In genomic region chr13:112185116-112185515, GRCm38 (mm10) we compare ENCODE assay signal across 17 mouse cellular contexts.
DNase-seq lines count a peak whose midpoint lies in the region; ATAC-seq and TF ChIP-seq lines count a peak whose summit lies in the region.
"Had no signal": no experiment of that assay in that cellular context is flagged by ENCODE, and none has a peak within 500 bp of the region (broad histone marks: within the 10 kb centered on the region; RNA-seq: fewer than 3 reads in every experiment).

No protein-coding gene starts in this region.

- DNase-seq in kidney, adult 2 months, result peak; percentile 10
- DNase-seq in kidney, adult 8-10 months, result no peak
- peak; percentile 13 for DNase-seq in embryonic facial prominence, embryonic 11.5 days (ENCODE audit: low spot score)
- DNase-seq: adrenal gland, postnatal 36 days; cerebellum, adult 2 months; forebrain, postnatal 0 days; gastrocnemius, postnatal 10 days; heart, postnatal 10 days; liver, postnatal 0 days; lung, postnatal 36 days; right cerebral cortex, postnatal 25 days had no signal

- no peaks in the 10 kb centered on the region for H3K36me3 ChIP-seq in kidney, adult 2 months (ENCODE audit: control insufficient read depth, insufficient read depth, low read length)
- no peaks in the 10 kb centered on the region for H3K36me3 ChIP-seq in midbrain, embryonic 12.5 days
- no peaks in the 10 kb centered on the region for H3K36me3 ChIP-seq in midbrain, embryonic 13.5 days
- H3K36me3 ChIP-seq in embryonic facial prominence, embryonic 11.5 days (replicated peaks; ENCODE audit: control insufficient read depth, insufficient read depth, low read depth, low read length), result no peaks in the 10 kb centered on the region
- no peaks in the 10 kb centered on the region for H3K36me3 ChIP-seq in liver, embryonic 12.5 days
- H3K36me3 ChIP-seq: limb, embryonic 15.5 days had no signal

- H3K9me3 ChIP-seq in midbrain, embryonic 12.5 days, result no peaks in the 10 kb centered on the region
- no peaks in the 10 kb centered on the region for H3K9me3 ChIP-seq in midbrain, embryonic 13.5 days
- no peaks in the 10 kb centered on the region for H3K9me3 ChIP-seq in embryonic facial prominence, embryonic 11.5 days (replicated peaks; ENCODE audit: control insufficient read depth, low read length)
- no peaks in the 10 kb centered on the region for H3K9me3 ChIP-seq in liver, embryonic 12.5 days (replicated peaks)
- H3K9me3 ChIP-seq: limb, embryonic 15.5 days had no signal

- 0 out of 2 replicates have a peak, but pooled peaks have one; percentile 27 for ATAC-seq in midbrain, embryonic 12.5 days (ENCODE audit: low FRiP score, low read depth)
- ATAC-seq in midbrain, embryonic 13.5 days, result no peak
- ATAC-seq in embryonic facial prominence, embryonic 11.5 days (replicated peaks; ENCODE audit: insufficient number of reproducible peaks, low FRiP score, low TSS enrichment, low read depth), result no peak
- ATAC-seq in erythroblast, adult 5-6 weeks (replicated peaks; ENCODE audit: low FRiP score, poor library complexity, severe bottlenecking), result no peak
- no peak for ATAC-seq in liver, embryonic 12.5 days
- ATAC-seq: forebrain, postnatal 0 days; inflammation-experienced regulatory T-cells, adult 6 months; liver, postnatal 0 days had no signal

- H3K27ac ChIP-seq in kidney, adult 2 months (ENCODE audit: insufficient read depth, low read depth, low read length), result no peak overlapping the region
- no peak overlapping the region for H3K27ac ChIP-seq in midbrain, embryonic 12.5 days (replicated peaks)
- no peak overlapping the region for H3K27ac ChIP-seq in midbrain, embryonic 13.5 days
- H3K27ac ChIP-seq in embryonic facial prominence, embryonic 11.5 days (replicated peaks; ENCODE audit: low read depth, low read length), result no peak overlapping the region
- no peak overlapping the region for H3K27ac ChIP-seq in liver, embryonic 12.5 days
- H3K27ac ChIP-seq: limb, embryonic 15.5 days had no signal

- peaks cover 14% of the 10 kb centered on the region for H3K4me1 ChIP-seq in kidney, adult 2 months (ENCODE audit: control insufficient read depth, insufficient read depth, low read length)
- H3K4me1 ChIP-seq in midbrain, embryonic 12.5 days, result no peaks in the 10 kb centered on the region
- no peaks in the 10 kb centered on the region for H3K4me1 ChIP-seq in midbrain, embryonic 13.5 days (replicated peaks)
- H3K4me1 ChIP-seq in embryonic facial prominence, embryonic 11.5 days (ENCODE audit: control insufficient read depth, insufficient read depth, low read length), result peaks cover 3% of the 10 kb centered on the region; the same call in 1 of the 2 replicates
- no peaks in the 10 kb centered on the region; the same call in 1 of the 2 replicates for H3K4me1 ChIP-seq in liver, embryonic 12.5 days

- TF ChIP-seq POLR2A in kidney, adult 2 months (IDR thresholded peaks at IDR 0.05; ENCODE audit: low read depth, low read length), result no peak

- 38% methylated on average over 10 of the region's 12 CpGs for WGBS in kidney, adult 2 months
- WGBS in midbrain, embryonic 12.5 days, result 41% methylated on average over 11 of the region's 12 CpGs
- WGBS in midbrain, embryonic 13.5 days, result 38% methylated on average over 12 of the region's 12 CpGs
- WGBS in embryonic facial prominence, embryonic 11.5 days, result 25% methylated on average over 12 of the region's 12 CpGs
- 46% methylated on average over 12 of the region's 12 CpGs for WGBS in liver, embryonic 12.5 days (ENCODE audit: insufficient replicate concordance)

- no peak overlapping the region; the same call in 1 of the 2 replicates for H3K4me2 ChIP-seq in midbrain, embryonic 12.5 days (replicated peaks)
- H3K4me2 ChIP-seq in midbrain, embryonic 13.5 days (replicated peaks), result no peak overlapping the region
- H3K4me2 ChIP-seq in embryonic facial prominence, embryonic 11.5 days (ENCODE audit: low read depth, low read length), result no peak overlapping the region
- no peak overlapping the region for H3K4me2 ChIP-seq in liver, embryonic 12.5 days
- H3K4me2 ChIP-seq: limb, embryonic 15.5 days had no signal

- H3K9ac ChIP-seq in midbrain, embryonic 12.5 days (replicated peaks), result no peak overlapping the region
- no peak overlapping the region for H3K9ac ChIP-seq in midbrain, embryonic 13.5 days (replicated peaks)
- H3K9ac ChIP-seq in embryonic facial prominence, embryonic 11.5 days (replicated peaks; ENCODE audit: low read length), result no peak overlapping the region
- H3K9ac ChIP-seq in liver, embryonic 12.5 days, result no peak overlapping the region
- H3K9ac ChIP-seq: forebrain, postnatal 0 days; limb, embryonic 15.5 days; liver, postnatal 0 days had no signal

- H3K27me3 ChIP-seq in kidney, adult 2 months (replicated peaks; ENCODE audit: control insufficient read depth, insufficient read depth, low read length), result no peaks in the 10 kb centered on the region
- H3K27me3 ChIP-seq in midbrain, embryonic 12.5 days, result no peaks in the 10 kb centered on the region; the same call in 1 of the 2 replicates
- no peaks in the 10 kb centered on the region for H3K27me3 ChIP-seq in midbrain, embryonic 13.5 days
- no peaks in the 10 kb centered on the region for H3K27me3 ChIP-seq in embryonic facial prominence, embryonic 11.5 days (ENCODE audit: control insufficient read depth, insufficient read depth, low read length)
- H3K27me3 ChIP-seq in liver, embryonic 12.5 days (replicated peaks), result no peaks in the 10 kb centered on the region; the same call in 1 of the 2 replicates
- H3K27me3 ChIP-seq: limb, embryonic 15.5 days had no signal

- no peak overlapping the region for H3K4me3 ChIP-seq in kidney, adult 2 months (ENCODE audit: insufficient read depth, low read depth, low read length)
- no peak overlapping the region for H3K4me3 ChIP-seq in midbrain, embryonic 12.5 days
- no peak overlapping the region for H3K4me3 ChIP-seq in midbrain, embryonic 13.5 days (replicated peaks)
- no peak overlapping the region for H3K4me3 ChIP-seq in embryonic facial prominence, embryonic 11.5 days (ENCODE audit: low read depth, low read length)
- no peak overlapping the region for H3K4me3 ChIP-seq in liver, embryonic 12.5 days
- H3K4me3 ChIP-seq: limb, embryonic 15.5 days had no signal

- TF ChIP-seq CTCF in kidney, adult 2 months (conservative IDR thresholded peaks at IDR 0.05; ENCODE audit: insufficient read depth, insufficient read length, low read depth, low read length), result no peak

Comparison
In these comparisons a context has a peak if more than half of its experiments do, and no peak if none do; other contexts are left out.
1. DNase-seq: peak in kidney, adult 2 months (single experiment) and embryonic facial prominence, embryonic 11.5 days (single experiment); none in kidney, adult 8-10 months (0 of 2).